Mouse (Mus musculus) c-Kit-positive CD71-positive TER-119-positive erythroid progenitor cells, embryonic 14.5 days (primary cell): ENCODE data around the gene Zfand2a.

Source experiments
- DNase-seq: peaks from one replicate; pipeline ENCODE4 v3.0.0-alpha.2; 2013; ENCODE audit warnings: low spot score

The Zfand2a gene

DNA sequence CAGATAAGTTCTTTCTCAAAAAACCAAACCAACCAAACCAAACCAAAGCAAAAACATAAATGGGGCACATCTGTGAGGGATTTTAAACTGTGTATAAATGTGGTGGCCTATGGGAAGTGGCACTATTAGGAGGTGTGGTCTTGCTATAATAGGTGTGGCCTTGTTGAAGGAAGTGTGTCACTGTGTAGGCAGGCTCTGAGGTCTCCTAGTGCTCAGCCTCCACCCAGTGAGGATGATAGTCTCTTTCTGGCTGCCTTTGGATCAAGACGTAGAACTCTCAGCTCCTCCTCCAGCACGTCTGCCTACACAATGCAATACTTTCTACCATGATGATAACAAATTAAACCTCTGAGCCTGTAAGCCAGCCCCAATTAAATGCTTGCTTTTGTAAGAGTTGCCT, 18.0 kb downstream of the Zfand2a start:
- DNase-seq = no peak

GRCm38 (mm10) chr5:139464874-139465273, 19.5 kb downstream of the Zfand2a start:
- DNase-seq = no peak

- peak; percentile 96 for DNase-seq
These were observed 23.8 kb downstream of the Zfand2a start, which contains the start of gene 3110082I17Rik for GRCm38 (mm10) chr5:139460384-139461067. 3110082I17Rik (minus strand) TSS chr5:139460527.

DNA sequence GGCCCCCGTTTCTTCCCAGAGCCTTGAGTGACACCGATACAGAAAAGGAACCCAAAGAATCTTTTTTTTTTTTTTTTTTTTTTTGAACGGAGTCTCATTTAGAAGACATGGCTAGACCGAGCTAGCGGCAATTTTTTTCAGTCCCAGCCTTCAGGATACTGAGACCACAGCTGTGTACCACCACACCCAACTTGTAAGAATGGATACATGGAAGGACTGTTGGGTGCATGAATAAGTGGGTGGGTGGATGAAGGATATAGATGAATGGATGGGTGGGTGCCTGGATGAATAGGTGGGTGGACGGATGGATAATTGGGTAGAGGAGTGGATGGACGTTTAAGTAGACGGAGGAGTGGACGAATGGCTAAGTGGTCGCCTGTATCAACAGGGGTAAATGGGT, 24.4 kb downstream of the Zfand2a start:
- peak; percentile 17 for DNase-seq

DNA sequence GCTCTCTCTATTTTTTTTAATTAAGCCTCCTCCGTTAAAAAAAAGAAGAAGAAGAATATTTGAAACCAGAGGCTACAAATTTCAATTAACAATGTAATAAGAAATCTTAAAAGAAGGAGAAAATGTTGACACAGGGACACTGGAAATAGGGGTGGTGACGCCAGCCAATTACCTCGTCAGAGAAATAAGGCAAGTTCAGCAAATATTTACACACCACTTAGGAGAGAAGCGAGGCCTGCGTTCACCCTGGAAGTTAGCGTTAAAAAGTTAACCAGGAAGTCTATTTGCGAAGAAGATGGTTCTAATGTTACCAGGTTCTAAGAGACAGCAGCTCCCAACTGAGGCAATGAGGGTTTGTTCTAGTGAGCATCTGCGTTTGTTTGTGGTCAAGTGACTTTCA, 27.1 kb downstream of the Zfand2a start:
- DNase-seq = no peak

- no peak for DNase-seq
These were observed 29.2 kb downstream of the Zfand2a start for GRCm38 (mm10) chr5:139455166-139455565.

GRCm38 (mm10) chr5:139453031-139453430, 31.3 kb downstream of the Zfand2a start:
- DNase-seq = no peak

DNA sequence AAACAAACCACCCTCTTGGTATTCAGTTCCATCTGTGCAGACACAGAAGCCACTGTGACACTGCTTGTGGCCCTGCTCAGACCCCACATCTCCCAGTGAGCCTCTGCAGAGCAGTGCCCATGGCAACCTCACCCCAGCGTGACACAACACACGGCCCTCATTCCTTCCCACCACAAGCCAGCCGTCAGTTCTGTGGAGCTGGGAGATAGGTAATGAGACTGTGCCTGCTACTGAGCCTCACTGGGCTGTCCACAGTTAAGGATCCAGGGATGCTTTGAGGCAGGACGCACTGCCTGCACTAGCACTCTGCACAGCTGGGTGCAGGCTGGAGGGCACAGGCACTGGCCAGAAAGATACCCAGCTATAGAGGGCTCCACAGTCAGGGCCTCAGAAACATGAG, 34.4 kb downstream of the Zfand2a start:
- no peak for DNase-seq

GRCm38 (mm10) chr5:139449161-139449791, 35.1 kb downstream of the Zfand2a start:
- DNase-seq = no peak

DNA sequence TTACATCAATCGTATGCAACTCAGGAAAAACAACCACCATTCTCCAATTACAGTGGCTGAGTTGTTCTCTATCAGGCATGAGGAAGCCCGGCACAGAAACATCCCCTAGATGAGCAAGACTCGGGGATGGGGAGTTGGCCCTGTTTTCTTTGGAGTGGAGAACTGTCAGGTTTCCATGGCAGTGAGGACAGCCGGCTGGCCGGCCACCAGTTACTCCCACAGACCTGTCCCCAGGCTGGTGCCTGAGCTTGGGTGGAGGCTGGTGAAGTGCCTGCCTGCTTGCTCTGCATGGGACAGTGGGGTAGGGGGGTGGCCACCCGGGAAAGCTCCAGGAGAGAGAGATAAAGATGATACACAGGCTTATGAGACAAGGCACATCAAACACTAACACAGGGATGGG, 36.3 kb downstream of the Zfand2a start:
- no peak for DNase-seq

GRCm38 (mm10) chr5:139445258-139445657, 39.1 kb downstream of the Zfand2a start:
- no peak for DNase-seq

GRCm38 (mm10) chr5:139442962-139443361, 41.4 kb downstream of the Zfand2a start:
- DNase-seq = no peak

GRCm38 (mm10) chr5:139442428-139442827, 41.9 kb downstream of the Zfand2a start:
- DNase-seq = no peak

- DNase-seq = no peak
These were observed 42.7 kb downstream of the Zfand2a start for GRCm38 (mm10) chr5:139441726-139442018.

- DNase-seq = no peak
These were observed 43.2 kb downstream of the Zfand2a start for GRCm38 (mm10) chr5:139440926-139441725.

- DNase-seq = no peak
These were observed 43.9 kb downstream of the Zfand2a start for GRCm38 (mm10) chr5:139440451-139440850.

DNA sequence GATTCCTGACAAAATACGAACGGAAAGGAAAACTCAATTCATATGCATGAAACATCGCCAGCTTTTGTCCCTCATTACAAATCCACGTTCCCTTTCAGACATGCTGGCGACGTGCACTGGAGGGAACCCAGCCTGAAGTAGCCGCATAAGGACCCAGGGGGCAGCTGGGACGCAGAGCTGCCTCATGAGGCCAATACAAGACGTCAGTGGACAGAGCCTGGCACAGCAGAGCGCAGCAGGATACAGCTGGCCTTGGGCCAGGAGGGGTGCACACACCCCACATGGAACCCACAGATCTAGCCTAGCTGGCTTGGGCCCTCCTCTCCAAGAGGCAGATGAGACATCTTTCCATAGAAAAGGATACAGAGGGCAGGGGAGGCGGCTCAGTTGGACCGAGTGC, 45.9 kb downstream of the Zfand2a start:
- no peak for DNase-seq

GRCm38 (mm10) chr5:139437769-139438168, 46.6 kb downstream of the Zfand2a start:
- DNase-seq = no peak

- no peak for DNase-seq
These were observed 49.4 kb downstream of the Zfand2a start for GRCm38 (mm10) chr5:139434940-139435339.

- DNase-seq = no peak
These were observed 50.3 kb downstream of the Zfand2a start for GRCm38 (mm10) chr5:139433842-139434568.

- no peak for DNase-seq
These were observed 51.4 kb downstream of the Zfand2a start for GRCm38 (mm10) chr5:139432747-139433508.

GRCm38 (mm10) chr5:139432333-139432732, 52.0 kb downstream of the Zfand2a start:
- DNase-seq = no peak
